In genomic region chr17:6602205-6602604, GRCm38 (mm10) we compare ENCODE assay signal across 9 mouse cellular contexts. TPM values are rescaled to one million over a fixed set of nuclear protein-coding genes. Genes with fewer than 3 reads are reported as not detected.
DNase-seq lines count a peak whose midpoint lies in the region; ATAC-seq lines count a peak whose summit lies in the region.
"Not testable (repeated sequence)": the region's sequence is repeated elsewhere in the genome, so short reads cannot be mapped to it uniquely, and the experiment has no call there.
"Had no signal": no experiment of that assay in that cellular context is flagged by ENCODE, and none has a peak within 500 bp of the region (broad histone marks: within the 10 kb centered on the region; RNA-seq: fewer than 3 reads in every experiment).

No protein-coding gene starts in this region.

- not testable (repeated sequence) for H3K27ac ChIP-seq in embryonic facial prominence, embryonic 10.5 days (replicated peaks); forebrain, embryonic 12.5 days; heart, embryonic 12.5 days (ENCODE audit: poor library complexity, severe bottlenecking); hindbrain, embryonic 15.5 days (replicated peaks); liver, embryonic 12.5 days; neural tube, embryonic 14.5 days (ENCODE audit: low read depth, low read length)

- ATAC-seq in CD4-positive, CD25-positive, alpha-beta regulatory T cell, adult 4 months: peak; percentile 12
- peak; percentile 57 for ATAC-seq in forebrain, embryonic 12.5 days (ENCODE audit: low FRiP score)
- not testable (repeated sequence) for ATAC-seq in heart, embryonic 12.5 days (ENCODE audit: insufficient number of reproducible peaks, low FRiP score); liver, embryonic 12.5 days
- ATAC-seq in hindbrain, embryonic 15.5 days (ENCODE audit: low FRiP score, low read depth): 0 out of 2 replicates have a peak, but pooled peaks have one; percentile 7
- ATAC-seq in megakaryocyte-erythroid progenitor cell, adult 5-6 weeks (replicated peaks; ENCODE audit: low FRiP score, low TSS enrichment, poor library complexity, severe bottlenecking): peak; percentile 44; the same call in 1 of the 2 replicates
- ATAC-seq in neural tube, embryonic 14.5 days (ENCODE audit: low read depth): 0 out of 2 replicates have a peak, but pooled peaks have one; percentile 32

- not testable (repeated sequence) for H3K36me3 ChIP-seq in embryonic facial prominence, embryonic 10.5 days (replicated peaks); forebrain, embryonic 12.5 days (replicated peaks); heart, embryonic 12.5 days; hindbrain, embryonic 15.5 days; liver, embryonic 12.5 days; neural tube, embryonic 14.5 days (ENCODE audit: control insufficient read depth, insufficient read depth, low read length)

- 25% methylated on average over 3 of the region's 4 CpGs for WGBS in embryonic facial prominence, embryonic 10.5 days
- WGBS in forebrain, embryonic 12.5 days: 27% methylated on average over 3 of the region's 4 CpGs
- WGBS in heart, embryonic 12.5 days: 0% methylated on average over 3 of the region's 4 CpGs
- 6% methylated on average over 3 of the region's 4 CpGs for WGBS in hindbrain, embryonic 15.5 days
- WGBS in liver, embryonic 12.5 days (ENCODE audit: insufficient replicate concordance): 6% methylated on average over 3 of the region's 4 CpGs
- WGBS in neural tube, embryonic 14.5 days: 9% methylated on average over 3 of the region's 4 CpGs

- H3K27me3 ChIP-seq in embryonic facial prominence, embryonic 10.5 days (replicated peaks; ENCODE audit: low read depth, poor library complexity, severe bottlenecking); forebrain, embryonic 12.5 days; heart, embryonic 12.5 days (replicated peaks); hindbrain, embryonic 15.5 days; liver, embryonic 12.5 days (replicated peaks); neural tube, embryonic 14.5 days (ENCODE audit: control insufficient read depth, insufficient read depth, low read length): not testable (repeated sequence)

- not testable (repeated sequence) for H3K9me3 ChIP-seq in embryonic facial prominence, embryonic 10.5 days; forebrain, embryonic 12.5 days; heart, embryonic 12.5 days (replicated peaks); hindbrain, embryonic 15.5 days; liver, embryonic 12.5 days (replicated peaks); neural tube, embryonic 14.5 days (ENCODE audit: control insufficient read depth, low read length)

- not testable (repeated sequence) for DNase-seq in embryonic facial prominence, embryonic 10.5 days (ENCODE audit: low spot score)

- H3K4me2 ChIP-seq in forebrain, embryonic 12.5 days; neural tube, embryonic 14.5 days (ENCODE audit: low read depth, low read length): not testable (repeated sequence)
- H3K4me2 ChIP-seq in heart, embryonic 12.5 days: peak overlapping the region; percentile 44; the same call in 1 of the 2 replicates
- H3K4me2 ChIP-seq in hindbrain, embryonic 15.5 days: peak overlapping the region; percentile 40
- peak overlapping the region; percentile 49 for H3K4me2 ChIP-seq in liver, embryonic 12.5 days

- H3K4me1 ChIP-seq in embryonic facial prominence, embryonic 10.5 days; forebrain, embryonic 12.5 days; heart, embryonic 12.5 days (replicated peaks); hindbrain, embryonic 15.5 days (replicated peaks); liver, embryonic 12.5 days; neural tube, embryonic 14.5 days (ENCODE audit: control insufficient read depth, insufficient read depth, low read length): not testable (repeated sequence)

- H3K4me3 ChIP-seq in embryonic facial prominence, embryonic 10.5 days: peak overlapping the region; percentile 36; the same call in 1 of the 2 replicates
- H3K4me3 ChIP-seq in forebrain, embryonic 12.5 days (replicated peaks): peak overlapping the region; percentile 24; the same call in 1 of the 2 replicates
- H3K4me3 ChIP-seq in heart, embryonic 12.5 days: peak overlapping the region; percentile 29; the same call in 1 of the 2 replicates
- 0 out of 2 replicates have a peak overlapping the region, but pooled peaks have one; percentile 22 for H3K4me3 ChIP-seq in hindbrain, embryonic 15.5 days
- peak overlapping the region; percentile 35 for H3K4me3 ChIP-seq in liver, embryonic 12.5 days
- H3K4me3 ChIP-seq in neural tube, embryonic 14.5 days (ENCODE audit: low read depth, low read length): not testable (repeated sequence)

- not testable (repeated sequence) for H3K9ac ChIP-seq in forebrain, embryonic 12.5 days; heart, embryonic 12.5 days; hindbrain, embryonic 15.5 days; liver, embryonic 12.5 days; neural tube, embryonic 14.5 days (replicated peaks; ENCODE audit: low read depth, low read length)

RNA-seq across cellular contexts. Expression of gene Dynlt1c, which starts 0.7 kb away (rescaled TPM):
- 10 to 100 TPM; 34.1 to 36.6 TPM for polyA plus RNA-seq in CD4-positive, CD25-positive, alpha-beta regulatory T cell, adult 4 months (2017; shearing (Covaris generic))
- polyA plus RNA-seq in embryonic facial prominence, embryonic 10.5 days (2016; fragmentation: Nextera tagmentation; extraction: Ambion mirVana): 40.3 and 43.0 TPM in 2 replicates
- polyA plus RNA-seq in forebrain, embryonic 12.5 days (2016; fragmentation: Nextera tagmentation; extraction: Ambion mirVana): 53.2 and 55.0 TPM in 2 replicates
- 18.5 and 22.4 TPM in 2 replicates for polyA plus RNA-seq in heart, embryonic 12.5 days (2016; fragmentation: Nextera tagmentation; extraction: Ambion mirVana)
- polyA plus RNA-seq in hindbrain, embryonic 15.5 days (2015; fragmentation: Nextera tagmentation; extraction: Ambion mirVana): 56.1 and 57.3 TPM in 2 replicates
- 8.1 and 10.1 TPM in 2 replicates for polyA plus RNA-seq in liver, embryonic 12.5 days (2016; fragmentation: Nextera tagmentation; extraction: Ambion mirVana)
- 6.5 and 14.3 TPM in 2 replicates for total RNA-seq in megakaryocyte-erythroid progenitor cell, adult 5-6 weeks (2014; fragmentation: Nextera tagmentation)
- total RNA-seq in megakaryocyte-erythroid progenitor cell, adult 5-6 weeks (2017): 6.3 TPM in 1 of 2 replicates, not detected in the other
- polyA plus RNA-seq in neural tube, embryonic 14.5 days (2014; fragmentation: Nextera tagmentation; extraction: Ambion mirVana): 68.9 and 84.5 TPM in 2 replicates

RNA-seq across cellular contexts. Expression of gene Dynlt1f, which starts 53.5 kb away (rescaled TPM):
- polyA plus RNA-seq in CD4-positive, CD25-positive, alpha-beta regulatory T cell, adult 4 months (2017; shearing (Covaris generic)): 10 to 100 TPM; 59.0 to 75.9 TPM
- polyA plus RNA-seq in embryonic facial prominence, embryonic 10.5 days (2016; fragmentation: Nextera tagmentation; extraction: Ambion mirVana): 307 and 328 TPM in 2 replicates
- 283 and 293 TPM in 2 replicates for polyA plus RNA-seq in forebrain, embryonic 12.5 days (2016; fragmentation: Nextera tagmentation; extraction: Ambion mirVana)
- 215 and 226 TPM in 2 replicates for polyA plus RNA-seq in heart, embryonic 12.5 days (2016; fragmentation: Nextera tagmentation; extraction: Ambion mirVana)
- polyA plus RNA-seq in hindbrain, embryonic 15.5 days (2015; fragmentation: Nextera tagmentation; extraction: Ambion mirVana): 242 and 269 TPM in 2 replicates
- polyA plus RNA-seq in liver, embryonic 12.5 days (2016; fragmentation: Nextera tagmentation; extraction: Ambion mirVana): 103 and 105 TPM in 2 replicates
- total RNA-seq in megakaryocyte-erythroid progenitor cell, adult 5-6 weeks (2014; fragmentation: Nextera tagmentation): 109 and 153 TPM in 2 replicates
- total RNA-seq in megakaryocyte-erythroid progenitor cell, adult 5-6 weeks (2017): 95.6 and 153 TPM in 2 replicates
- 361 and 367 TPM in 2 replicates for polyA plus RNA-seq in neural tube, embryonic 14.5 days (2014; fragmentation: Nextera tagmentation; extraction: Ambion mirVana)

RNA-seq across cellular contexts. Expression of gene Sytl3, which starts 56.7 kb away (rescaled TPM):
- 1 to 10 TPM; 5.0 to 6.1 TPM for polyA plus RNA-seq in CD4-positive, CD25-positive, alpha-beta regulatory T cell, adult 4 months (2017; shearing (Covaris generic))
- polyA plus RNA-seq in embryonic facial prominence, embryonic 10.5 days (2016; fragmentation: Nextera tagmentation; extraction: Ambion mirVana): 0.10 TPM in 1 of 2 replicates, not detected in the other
- 0.17 and 0.51 TPM in 2 replicates for polyA plus RNA-seq in forebrain, embryonic 12.5 days (2016; fragmentation: Nextera tagmentation; extraction: Ambion mirVana)
- polyA plus RNA-seq in heart, embryonic 12.5 days (2016; fragmentation: Nextera tagmentation; extraction: Ambion mirVana): not detected in 2 replicates
- 1.2 and 1.5 TPM in 2 replicates for polyA plus RNA-seq in hindbrain, embryonic 15.5 days (2015; fragmentation: Nextera tagmentation; extraction: Ambion mirVana)
- polyA plus RNA-seq in liver, embryonic 12.5 days (2016; fragmentation: Nextera tagmentation; extraction: Ambion mirVana): not detected in 2 replicates
- total RNA-seq in megakaryocyte-erythroid progenitor cell, adult 5-6 weeks (2014; fragmentation: Nextera tagmentation): 1.7 TPM in 1 of 2 replicates, not detected in the other
- total RNA-seq in megakaryocyte-erythroid progenitor cell, adult 5-6 weeks (2017): 4.2 TPM in 1 of 2 replicates, not detected in the other
- 0.79 and 1.1 TPM in 2 replicates for polyA plus RNA-seq in neural tube, embryonic 14.5 days (2014; fragmentation: Nextera tagmentation; extraction: Ambion mirVana)
- polyA plus RNA-seq: neural tube, embryonic 11.5 days had no signal
